Mouse (Mus musculus): ENCODE measurements at regions not wholly inside any gene's neighbourhood (a gene's known extent, or its start where the extent isn't known, plus 50 kb on each side); places are given as distances from the start of the nearest gene placed in this dataset.

GRCm38 (mm10) chr12:109527414-109528262 is 72.5 kb downstream of the Rtl1 start:
- no peaks in the 10 kb centered on the region for H3K36me3 ChIP-seq (replicated peaks; ENCODE audit: control insufficient read depth, insufficient read depth, low read depth)
- no peaks in the 10 kb centered on the region; the same call in none of the 2 replicates for H3K27me3 ChIP-seq (ENCODE audit: control insufficient read depth, insufficient read depth, low read length)
- no peak for DNase-seq (ENCODE audit: low read depth in 3 of 3, low spot score in 3 of 3)
- TF ChIP-seq EP300 (IDR thresholded peaks at IDR 0.05; ENCODE audit: low read depth) = no peak
- no peak for TF ChIP-seq CTCF (IDR thresholded peaks at IDR 0.05; ENCODE audit: low read depth)
- H3K4me1 ChIP-seq (replicated peaks; ENCODE audit: control insufficient read depth in 2 of 2, insufficient read depth in 2 of 2, low read length in 1 of 2) = peaks cover 2 to 31% of the 10 kb centered on the region in 2 experiments; a peak in 2 of 4 replicates
- no peak overlapping the region for H3K27ac ChIP-seq
- no peak overlapping the region for H3K4me3 ChIP-seq (ENCODE audit: insufficient read depth in 1 of 2, low read depth in 2 of 2, low read length in 2 of 2)
- no peaks in the 10 kb centered on the region for H3K9me3 ChIP-seq (ENCODE audit: control insufficient read depth, low read length)
- H3K9ac ChIP-seq (replicated peaks) = no peak overlapping the region
- ATAC-seq (ENCODE audit: insufficient read depth) = peak; percentile 52; the same call in 1 of the 2 replicates
- 42% methylated on average over 29 of the region's 29 CpGs for WGBS (ENCODE audit: insufficient replicate concordance)
- peak overlapping the region; percentile 47 for H3K4me2 ChIP-seq (ENCODE audit: low read depth)

- H3K27ac ChIP-seq = no peak overlapping the region
- ATAC-seq (ENCODE audit: insufficient read depth) = no peak
- WGBS (ENCODE audit: insufficient replicate concordance) = 12% methylated on average over 9 of the region's 9 CpGs
These were observed 73.0 kb downstream of the Dlk1 start for GRCm38 (mm10) chr12:109525613-109526012.

GRCm38 (mm10) chr12:109521199-109521780 is 68.7 kb downstream of the Dlk1 start:
- 48% methylated on average over 5 of the region's 5 CpGs for WGBS (ENCODE audit: insufficient replicate concordance)
- H3K27me3 ChIP-seq (ENCODE audit: control insufficient read depth, insufficient read depth, low read length) = no peaks in the 10 kb centered on the region
- H3K4me1 ChIP-seq (replicated peaks; ENCODE audit: control insufficient read depth in 2 of 2, insufficient read depth in 2 of 2, low read length in 1 of 2) = peaks cover 0 to 19% of the 10 kb centered on the region in 2 experiments; a peak in 2 of 4 replicates
- peak; percentile 61; the same call in 1 of the 2 replicates for ATAC-seq (ENCODE audit: insufficient read depth)
- H3K36me3 ChIP-seq (replicated peaks; ENCODE audit: control insufficient read depth, insufficient read depth, low read depth) = no peaks in the 10 kb centered on the region
- no peak for DNase-seq (ENCODE audit: low read depth in 3 of 3, low spot score in 3 of 3)
- H3K9me3 ChIP-seq (ENCODE audit: control insufficient read depth, low read length) = no peaks in the 10 kb centered on the region
- H3K27ac ChIP-seq = no peak overlapping the region
- H3K9ac ChIP-seq (replicated peaks) = no peak overlapping the region
- H3K4me3 ChIP-seq (ENCODE audit: insufficient read depth in 1 of 2, low read depth in 2 of 2, low read length in 2 of 2) = no peak overlapping the region
- H3K4me2 ChIP-seq (ENCODE audit: low read depth) = no peak overlapping the region
- TF ChIP-seq EP300 (IDR thresholded peaks at IDR 0.05; ENCODE audit: low read depth) = no peak
- no peak for TF ChIP-seq CTCF (IDR thresholded peaks at IDR 0.05; ENCODE audit: low read depth)

More at GRCm38 (mm10) chr12:109525613-109526012, 73.0 kb downstream of the Dlk1 start:
- Histone ChIP-seq H3K9me3 (ENCODE audit: control insufficient read depth, low read length) (no peaks in the 10 kb centered on the region), H3K4me3 (ENCODE audit: insufficient read depth in 1 of 2, low read depth in 2 of 2, low read length in 2 of 2) (no peak overlapping the region), H3K4me2 (ENCODE audit: low read depth) (no peak overlapping the region), H3K4me1 (replicated peaks; ENCODE audit: control insufficient read depth in 2 of 2, insufficient read depth in 2 of 2, low read length in 1 of 2) (peaks cover 0 to 20% of the 10 kb centered on the region in 2 experiments; a peak in 2 of 4 replicates), H3K36me3 (replicated peaks; ENCODE audit: control insufficient read depth, insufficient read depth, low read depth) (no peaks in the 10 kb centered on the region), H3K9ac (replicated peaks) (no peak overlapping the region), H3K27me3 (ENCODE audit: control insufficient read depth, insufficient read depth, low read length) (no peaks in the 10 kb centered on the region; the same call in none of the 2 replicates)
- TF ChIP-seq CTCF (IDR thresholded peaks at IDR 0.05; ENCODE audit: low read depth) (no peak), EP300 (IDR thresholded peaks at IDR 0.05; ENCODE audit: low read depth) (no peak)
- DNase-seq (ENCODE audit: low read depth in 3 of 3, low spot score in 3 of 3) = no peak

GRCm38 (mm10) chr12:109520414-109520813 is 67.8 kb downstream of the Dlk1 start:
- TF ChIP-seq CTCF (IDR thresholded peaks at IDR 0.05; ENCODE audit: low read depth) = no peak
- TF ChIP-seq EP300 (IDR thresholded peaks at IDR 0.05; ENCODE audit: low read depth) = no peak
- H3K27me3 ChIP-seq (ENCODE audit: control insufficient read depth, insufficient read depth, low read length) = no peaks in the 10 kb centered on the region
- H3K4me2 ChIP-seq (ENCODE audit: low read depth) = no peak overlapping the region
- H3K9ac ChIP-seq (replicated peaks) = no peak overlapping the region
- WGBS (ENCODE audit: insufficient replicate concordance) = 52% methylated on average over 8 of the region's 8 CpGs
- no peaks in the 10 kb centered on the region for H3K36me3 ChIP-seq (replicated peaks; ENCODE audit: control insufficient read depth, insufficient read depth, low read depth)
- H3K9me3 ChIP-seq (ENCODE audit: control insufficient read depth, low read length) = no peaks in the 10 kb centered on the region
- peaks cover 0 to 17% of the 10 kb centered on the region in 2 experiments; a peak in 2 of 4 replicates for H3K4me1 ChIP-seq (replicated peaks; ENCODE audit: control insufficient read depth in 2 of 2, insufficient read depth in 2 of 2, low read length in 1 of 2)
- DNase-seq (ENCODE audit: low read depth in 3 of 3, low spot score in 3 of 3) (no peak), ATAC-seq (ENCODE audit: insufficient read depth) (no peak)
- no peak overlapping the region for H3K4me3 ChIP-seq (ENCODE audit: insufficient read depth in 1 of 2, low read depth in 2 of 2, low read length in 2 of 2)
- no peak overlapping the region for H3K27ac ChIP-seq

GRCm38 (mm10) chr12:109519838-109520237 is 67.2 kb downstream of the Dlk1 start:
- peaks cover 0 to 17% of the 10 kb centered on the region in 2 experiments; a peak in 2 of 4 replicates for H3K4me1 ChIP-seq (replicated peaks; ENCODE audit: control insufficient read depth in 2 of 2, insufficient read depth in 2 of 2, low read length in 1 of 2)
- TF ChIP-seq EP300 (IDR thresholded peaks at IDR 0.05; ENCODE audit: low read depth) (no peak), CTCF (IDR thresholded peaks at IDR 0.05; ENCODE audit: low read depth) (no peak)
- no peak for ATAC-seq (ENCODE audit: insufficient read depth)
- no peaks in the 10 kb centered on the region for H3K27me3 ChIP-seq (ENCODE audit: control insufficient read depth, insufficient read depth, low read length)
- no peak overlapping the region for H3K4me3 ChIP-seq (ENCODE audit: insufficient read depth in 1 of 2, low read depth in 2 of 2, low read length in 2 of 2)
- no peak overlapping the region for H3K27ac ChIP-seq
- no peak for DNase-seq (ENCODE audit: low read depth in 3 of 3, low spot score in 3 of 3)
- H3K9me3 ChIP-seq (ENCODE audit: control insufficient read depth, low read length) = no peaks in the 10 kb centered on the region
- 60% methylated on average over 5 of the region's 5 CpGs for WGBS (ENCODE audit: insufficient replicate concordance)
- no peak overlapping the region for H3K9ac ChIP-seq (replicated peaks)
- no peaks in the 10 kb centered on the region for H3K36me3 ChIP-seq (replicated peaks; ENCODE audit: control insufficient read depth, insufficient read depth, low read depth)
- no peak overlapping the region for H3K4me2 ChIP-seq (ENCODE audit: low read depth)
